Mouse (Mus musculus) intestine, embryonic 15.5 days (tissue): Measurements from ENCODE around the gene Runx1. TPM values are rescaled to one million over a fixed set of nuclear protein-coding genes. Genes with fewer than 3 reads are reported as not detected.

Experiments
- ATAC-seq: fragments of 200-750 bp; cut with Nextera tagmentation; 2 replicates; pipeline ENCODE4 v1.8.0; 2017; ENCODE audit warnings: moderate TSS enrichment, moderate library complexity
- H3K27ac ChIP-seq: fragments of 300-500 bp; sonication (generic); 2 replicates; pipeline ENCODE4 v1.5.1; 2015; ENCODE audit warnings: mild to moderate bottlenecking, inconsistent platforms
- H3K27me3 ChIP-seq: fragments of 300-500 bp; sonication (generic); replicated peaks from 2 replicates; pipeline ENCODE4 v1.6.1; 2015; ENCODE audit warnings: inconsistent platforms
- H3K36me3 ChIP-seq: fragments of 300-500 bp; sonication (generic); 2 replicates; pipeline ENCODE4 v1.6.1; 2015; ENCODE audit warnings: inconsistent platforms
- H3K4me1 ChIP-seq: fragments of 300-500 bp; sonication (generic); replicated peaks from 2 replicates; pipeline ENCODE4 v1.6.1; 2015; ENCODE audit warnings: inconsistent platforms
- H3K4me2 ChIP-seq: fragments of 300-500 bp; sonication (generic); replicated peaks from 2 replicates; pipeline ENCODE4 v1.6.1; 2015; ENCODE audit warnings: mild to moderate bottlenecking, inconsistent platforms
- H3K4me3 ChIP-seq: fragments of 300-500 bp; sonication (generic); replicated peaks from 2 replicates; pipeline ENCODE4 v1.5.1; 2015; ENCODE audit warnings: inconsistent platforms
- H3K9ac ChIP-seq: fragments of 300-500 bp; sonication (generic); 2 replicates; pipeline ENCODE4 v1.6.1; 2015; ENCODE audit warnings: inconsistent platforms
- H3K9me3 ChIP-seq: fragments of 300-500 bp; sonication (generic); 2 replicates; pipeline ENCODE4 v1.6.1; 2016; ENCODE audit warnings: inconsistent platforms
- WGBS: fragments of 180-500 bp; shearing (Covaris S2); methylation state at CpG from one replicate; pipeline ENCODE4 v1.1.7; 2015; 5-methylcytosine and 5-hydroxymethylcytosine counted together
- polyA plus RNA-seq: library from polyadenylated mRNA; unstranded; fragments of >200 nt; fragmentation: Nextera tagmentation; extraction: Ambion mirVana; gene quantifications from 2 replicates; pipeline ENCODE4 v1.2.1, GENCODE M21; 2015

The Runx1 gene
- polyA plus RNA-seq, 1 experiment from 2014 or later, result 2.5 TPM

DNA sequence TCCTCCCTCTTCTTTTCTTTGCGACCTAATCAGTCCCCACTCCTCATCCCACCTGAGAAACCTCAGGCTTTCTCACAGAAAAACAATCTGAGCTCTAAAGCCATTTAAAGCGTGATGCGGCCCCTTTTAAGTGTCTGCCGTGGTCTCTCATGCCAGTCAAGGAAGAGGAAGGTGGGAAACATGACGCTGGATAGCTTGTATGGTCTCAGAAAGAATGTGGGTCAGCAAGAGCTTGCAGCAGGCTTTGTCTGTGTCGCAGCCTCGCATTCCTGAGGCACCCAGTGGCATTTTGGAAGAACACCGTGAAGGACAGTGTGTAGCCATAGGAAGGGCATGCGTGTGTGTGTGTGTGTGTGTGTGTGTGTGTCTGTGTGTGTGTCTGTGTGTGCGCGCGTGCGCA is 179.8 kb downstream of the Runx1 start:
- Histone ChIP-seq H3K4me3 (no peak overlapping the region), H3K4me1 (peaks cover 8% of the 10 kb centered on the region; the same call in 1 of the 2 replicates), H3K27me3 (no peaks in the 10 kb centered on the region; the same call in 1 of the 2 replicates), H3K9me3 (no peaks in the 10 kb centered on the region), H3K27ac (no peak overlapping the region), H3K4me2 (no peak overlapping the region), H3K9ac (no peak overlapping the region), H3K36me3 (no peaks in the 10 kb centered on the region)
- ATAC-seq, result no peak
- WGBS, result 66% methylated on average over 13 of the region's 13 CpGs

GRCm38 (mm10) chr16:92645423-92646115 is 180.4 kb downstream of the Runx1 start:
- no peak overlapping the region for H3K4me3 ChIP-seq

DNA sequence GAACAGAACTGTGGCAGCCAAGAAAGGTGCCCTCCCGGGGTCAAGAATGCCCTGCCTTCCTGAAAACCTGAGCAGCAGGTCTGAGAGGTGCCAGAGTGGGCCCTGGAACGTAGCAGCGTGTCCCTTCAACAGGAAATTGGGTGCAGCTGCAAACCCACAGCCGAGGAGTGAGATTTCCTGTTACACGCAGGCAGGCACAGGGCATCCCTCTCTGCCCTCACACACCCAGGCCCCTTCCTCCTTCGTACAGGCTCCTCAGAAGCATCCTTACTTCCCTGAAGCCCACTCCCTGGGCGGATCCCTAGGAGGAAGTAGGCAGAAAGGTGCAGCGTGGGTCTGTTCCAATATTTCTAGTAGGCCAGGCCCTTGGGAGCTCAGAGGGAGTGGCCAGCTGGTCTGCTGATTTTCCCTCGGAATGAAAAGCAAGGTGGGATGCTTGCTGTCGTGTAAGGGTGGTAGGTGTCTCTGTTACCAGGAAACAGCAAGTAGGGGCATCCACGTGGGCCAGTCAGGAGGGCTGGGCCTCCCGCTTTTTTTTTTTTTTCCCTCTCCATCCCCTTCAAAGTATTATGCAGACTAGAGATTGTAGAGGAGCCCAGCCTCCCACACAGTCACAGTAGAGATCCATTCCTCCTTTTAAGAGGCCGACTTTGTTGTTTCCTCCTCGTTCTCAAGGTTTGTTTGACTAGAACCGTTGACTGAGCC is 181.1 kb downstream of the Runx1 start:
- Histone ChIP-seq H3K4me3 (no peak overlapping the region), H3K36me3 (no peaks in the 10 kb centered on the region), H3K27me3 (no peaks in the 10 kb centered on the region; the same call in 1 of the 2 replicates), H3K4me2 (peak overlapping the region; percentile 17; the same call in 1 of the 2 replicates), H3K27ac (no peak overlapping the region), H3K4me1 (peaks cover 8% of the 10 kb centered on the region; the same call in 1 of the 2 replicates), H3K9ac (no peak overlapping the region), H3K9me3 (no peaks in the 10 kb centered on the region)
- peak; percentile 62 for ATAC-seq
- 37% methylated on average over 15 of the region's 15 CpGs for WGBS

More at GRCm38 (mm10) chr16:92645423-92646115, 180.4 kb downstream of the Runx1 start:
- peak; percentile 37; the same call in 1 of the 2 replicates for ATAC-seq
- Histone ChIP-seq H3K9me3 (no peaks in the 10 kb centered on the region), H3K27ac (no peak overlapping the region), H3K4me1 (peaks cover 8% of the 10 kb centered on the region; the same call in 1 of the 2 replicates), H3K27me3 (no peaks in the 10 kb centered on the region; the same call in 1 of the 2 replicates), H3K4me2 (no peak overlapping the region), H3K9ac (no peak overlapping the region), H3K36me3 (no peaks in the 10 kb centered on the region)
- 55% methylated on average over 22 of the region's 22 CpGs for WGBS

DNA sequence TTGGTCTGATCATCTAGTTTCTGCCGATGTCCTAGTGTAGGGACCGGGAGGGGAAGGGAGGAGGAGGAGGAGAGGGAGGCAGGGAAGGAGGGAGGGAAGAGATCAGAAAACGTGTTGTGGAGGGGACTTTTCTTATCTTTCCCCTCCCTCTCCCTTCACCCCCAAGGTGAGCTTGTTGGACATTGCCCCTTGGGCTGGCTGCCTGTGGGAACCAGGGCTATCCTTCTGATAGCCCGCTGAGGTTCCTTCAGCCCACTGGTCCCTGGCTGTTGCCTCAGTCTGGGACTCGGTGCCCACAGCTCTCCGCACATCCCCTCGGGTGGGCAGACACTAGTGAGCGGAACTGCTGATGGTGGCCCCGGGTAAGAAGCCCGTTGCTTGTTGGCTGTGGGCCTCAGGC is 181.6 kb downstream of the Runx1 start:
- no peaks in the 10 kb centered on the region; the same call in 1 of the 2 replicates for H3K27me3 ChIP-seq
- peak; percentile 62 for ATAC-seq
- H3K4me3 ChIP-seq, result no peak overlapping the region
- H3K4me1 ChIP-seq, result peaks cover 8% of the 10 kb centered on the region; the same call in 1 of the 2 replicates
- H3K4me2 ChIP-seq, result peak overlapping the region; percentile 17; the same call in 1 of the 2 replicates
- no peak overlapping the region for H3K9ac ChIP-seq
- H3K9me3 ChIP-seq, result no peaks in the 10 kb centered on the region
- WGBS, result 70% methylated on average over 10 of the region's 10 CpGs
- no peak overlapping the region for H3K27ac ChIP-seq
- no peaks in the 10 kb centered on the region for H3K36me3 ChIP-seq

GRCm38 (mm10) chr16:92642283-92642682 is 183.7 kb downstream of the Runx1 start:
- WGBS, result 79% methylated on average over 8 of the region's 8 CpGs
- H3K9ac ChIP-seq, result no peak overlapping the region
- H3K4me3 ChIP-seq, result no peak overlapping the region
- no peak overlapping the region for H3K27ac ChIP-seq
- H3K36me3 ChIP-seq, result no peaks in the 10 kb centered on the region
- H3K4me1 ChIP-seq, result peaks cover 8% of the 10 kb centered on the region; the same call in 1 of the 2 replicates
- no peak overlapping the region for H3K4me2 ChIP-seq
- ATAC-seq, result no peak
- H3K27me3 ChIP-seq, result no peaks in the 10 kb centered on the region; the same call in 1 of the 2 replicates
- no peaks in the 10 kb centered on the region for H3K9me3 ChIP-seq

DNA sequence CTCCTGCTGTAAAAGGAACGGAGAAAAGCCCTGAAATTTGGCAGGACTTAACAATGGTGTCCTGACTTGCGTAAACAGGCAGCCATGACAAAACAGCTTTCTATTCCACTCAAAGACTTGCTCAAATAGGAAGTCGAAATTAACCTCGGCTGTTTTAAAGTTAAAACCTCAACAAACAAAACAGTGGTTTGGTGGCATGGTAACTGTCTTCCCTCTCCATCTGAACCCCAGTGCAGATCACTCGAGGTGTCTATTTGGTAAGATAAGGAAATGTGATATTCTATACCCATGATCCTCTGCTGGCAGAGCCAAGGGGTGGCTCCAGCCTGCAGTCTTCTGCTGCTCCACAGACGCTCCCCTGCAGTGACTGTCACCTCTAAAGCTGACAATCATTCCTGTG is 184.9 kb downstream of the Runx1 start:
- ATAC-seq, result no peak
- Histone ChIP-seq H3K4me1 (peaks cover 6% of the 10 kb centered on the region; the same call in 1 of the 2 replicates), H3K4me3 (no peak overlapping the region), H3K27ac (no peak overlapping the region), H3K9me3 (no peaks in the 10 kb centered on the region), H3K9ac (no peak overlapping the region), H3K36me3 (no peaks in the 10 kb centered on the region), H3K27me3 (no peaks in the 10 kb centered on the region; the same call in 1 of the 2 replicates), H3K4me2 (no peak overlapping the region)
- 59% methylated on average over 6 of the region's 6 CpGs for WGBS

GRCm38 (mm10) chr16:92639093-92639492 is 186.9 kb downstream of the Runx1 start:
- H3K4me2 ChIP-seq, result no peak overlapping the region
- 67% methylated on average over 8 of the region's 8 CpGs for WGBS
- H3K9me3 ChIP-seq, result no peaks in the 10 kb centered on the region
- no peak overlapping the region for H3K9ac ChIP-seq
- no peaks in the 10 kb centered on the region for H3K36me3 ChIP-seq
- no peaks in the 10 kb centered on the region; the same call in 1 of the 2 replicates for H3K27me3 ChIP-seq
- peak; percentile 83 for ATAC-seq
- H3K27ac ChIP-seq, result no peak overlapping the region
- no peak overlapping the region for H3K4me3 ChIP-seq
- no peaks in the 10 kb centered on the region for H3K4me1 ChIP-seq

DNA sequence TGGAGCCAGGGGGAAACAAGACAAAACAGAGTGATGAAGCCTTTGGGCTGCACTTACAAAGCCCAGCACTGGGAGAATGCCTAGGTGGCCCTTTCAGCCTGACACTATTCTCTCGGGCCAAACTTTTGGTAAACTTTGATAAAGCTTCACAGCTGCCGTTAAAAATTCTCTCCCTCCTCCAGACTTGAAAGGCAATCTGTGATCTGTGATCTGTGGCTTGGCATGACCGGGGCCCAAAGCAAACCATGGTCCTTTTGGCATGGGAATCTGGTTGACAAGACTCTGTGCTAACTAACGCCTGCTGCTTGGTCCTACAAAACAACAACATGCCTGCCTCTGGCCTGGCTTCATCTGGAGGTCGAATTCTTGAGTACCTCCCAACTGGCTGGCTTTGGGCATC is 188.9 kb downstream of the Runx1 start:
- H3K27me3 ChIP-seq, result no peaks in the 10 kb centered on the region; the same call in 1 of the 2 replicates
- WGBS, result 63% methylated on average over 5 of the region's 5 CpGs
- H3K4me3 ChIP-seq, result no peak overlapping the region
- no peak for ATAC-seq
- no peak overlapping the region for H3K27ac ChIP-seq
- no peaks in the 10 kb centered on the region for H3K9me3 ChIP-seq
- no peak overlapping the region for H3K9ac ChIP-seq
- no peak overlapping the region for H3K4me2 ChIP-seq
- no peaks in the 10 kb centered on the region for H3K36me3 ChIP-seq
- peaks cover 3% of the 10 kb centered on the region; the same call in 1 of the 2 replicates for H3K4me1 ChIP-seq

GRCm38 (mm10) chr16:92632115-92632763 is 193.7 kb downstream of the Runx1 start:
- peak; percentile 50; the same call in 1 of the 2 replicates for ATAC-seq
- Histone ChIP-seq H3K9ac (no peak overlapping the region), H3K36me3 (no peaks in the 10 kb centered on the region), H3K9me3 (no peaks in the 10 kb centered on the region), H3K4me3 (no peak overlapping the region), H3K27ac (no peak overlapping the region), H3K27me3 (no peaks in the 10 kb centered on the region), H3K4me1 (peaks cover 20% of the 10 kb centered on the region), H3K4me2 (0 out of 2 replicates have a peak overlapping the region, but pooled peaks have one; percentile 14)
- WGBS, result 23% methylated on average over 11 of the region's 11 CpGs

GRCm38 (mm10) chr16:92631637-92632036 is 194.3 kb downstream of the Runx1 start:
- ATAC-seq, result 0 out of 2 replicates have a peak, but pooled peaks have one; percentile 4
- no peak overlapping the region for H3K4me3 ChIP-seq
- H3K36me3 ChIP-seq, result no peaks in the 10 kb centered on the region
- H3K4me1 ChIP-seq, result peaks cover 20% of the 10 kb centered on the region
- H3K27me3 ChIP-seq, result no peaks in the 10 kb centered on the region
- no peaks in the 10 kb centered on the region for H3K9me3 ChIP-seq
- H3K9ac ChIP-seq, result no peak overlapping the region
- H3K4me2 ChIP-seq, result no peak overlapping the region
- no peak overlapping the region for H3K27ac ChIP-seq
- WGBS, result 21% methylated on average over 5 of the region's 6 CpGs

GRCm38 (mm10) chr16:92630950-92631349 is 195.0 kb downstream of the Runx1 start:
- no peak overlapping the region for H3K9ac ChIP-seq
- ATAC-seq, result 0 out of 2 replicates have a peak, but pooled peaks have one; percentile 32
- WGBS, result 19% methylated on average over 5 of the region's 5 CpGs
- no peaks in the 10 kb centered on the region for H3K36me3 ChIP-seq
- no peak overlapping the region for H3K4me2 ChIP-seq
- no peak overlapping the region for H3K27ac ChIP-seq
- H3K9me3 ChIP-seq, result no peaks in the 10 kb centered on the region
- H3K27me3 ChIP-seq, result no peaks in the 10 kb centered on the region
- no peak overlapping the region for H3K4me3 ChIP-seq
- H3K4me1 ChIP-seq, result peaks cover 20% of the 10 kb centered on the region

GRCm38 (mm10) chr16:92629829-92630228 is 196.1 kb downstream of the Runx1 start:
- Histone ChIP-seq H3K27me3 (no peaks in the 10 kb centered on the region), H3K36me3 (no peaks in the 10 kb centered on the region), H3K9me3 (no peaks in the 10 kb centered on the region), H3K4me1 (peaks cover 20% of the 10 kb centered on the region), H3K9ac (no peak overlapping the region), H3K27ac (no peak overlapping the region), H3K4me3 (no peak overlapping the region), H3K4me2 (no peak overlapping the region)
- no peak for ATAC-seq
- 95% methylated on average over 7 of the region's 7 CpGs for WGBS
